Mouse (Mus musculus): ENCODE data around the gene Chsy1. TPM values are rescaled to one million over a fixed set of nuclear protein-coding genes. Genes with fewer than 3 reads are reported as not detected.

The Chsy1 gene
- polyA plus RNA-seq, 1 experiment from 2014 or later, result 22.5 TPM

DNA sequence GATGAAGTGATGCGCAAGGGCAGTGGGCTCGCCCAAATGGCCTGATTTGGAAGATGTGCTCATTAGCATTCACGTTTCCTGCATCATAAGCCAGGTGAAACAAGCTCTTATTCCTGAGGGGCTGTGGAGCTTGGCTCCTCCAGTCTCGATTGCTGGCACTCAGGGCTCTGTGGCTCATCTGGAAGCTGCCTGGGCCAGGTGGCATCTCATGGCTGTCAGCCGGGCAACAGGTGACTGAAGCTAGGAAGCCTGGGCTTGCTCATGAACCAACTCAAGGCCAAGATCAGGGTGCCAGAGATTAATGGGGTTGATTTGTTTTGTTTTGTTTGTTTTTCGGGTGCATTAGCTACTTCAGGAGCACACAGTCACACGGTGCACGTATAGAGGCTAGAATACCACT, 16.7 kb upstream of the Chsy1 start:
- H3K4me1 ChIP-seq (ENCODE audit: insufficient read depth, low read depth, low read length), result no peaks in the 10 kb centered on the region
- H3K9me3 ChIP-seq (ENCODE audit: low read length), result no peaks in the 10 kb centered on the region
- DNase-seq (ENCODE audit: low spot score), result no peak
- no peak for ATAC-seq
- no peak overlapping the region for H3K4me2 ChIP-seq (replicated peaks; ENCODE audit: low read depth, low read length)
- no peak overlapping the region for H3K9ac ChIP-seq (replicated peaks; ENCODE audit: low read depth)
- 87% methylated on average over 8 of the region's 8 CpGs for WGBS
- H3K27ac ChIP-seq (ENCODE audit: low read length), result no peak overlapping the region
- no peak for TF ChIP-seq CTCF (IDR thresholded peaks at IDR 0.05)
- TF ChIP-seq EP300 (IDR thresholded peaks at IDR 0.05), result no peak
- no peak overlapping the region for H3K4me3 ChIP-seq (ENCODE audit: low read depth, low read length)
- H3K27me3 ChIP-seq (replicated peaks; ENCODE audit: insufficient read depth, low read length), result no peaks in the 10 kb centered on the region
- peaks cover 30% of the 10 kb centered on the region for H3K36me3 ChIP-seq (ENCODE audit: insufficient read depth, low read length)

DNA sequence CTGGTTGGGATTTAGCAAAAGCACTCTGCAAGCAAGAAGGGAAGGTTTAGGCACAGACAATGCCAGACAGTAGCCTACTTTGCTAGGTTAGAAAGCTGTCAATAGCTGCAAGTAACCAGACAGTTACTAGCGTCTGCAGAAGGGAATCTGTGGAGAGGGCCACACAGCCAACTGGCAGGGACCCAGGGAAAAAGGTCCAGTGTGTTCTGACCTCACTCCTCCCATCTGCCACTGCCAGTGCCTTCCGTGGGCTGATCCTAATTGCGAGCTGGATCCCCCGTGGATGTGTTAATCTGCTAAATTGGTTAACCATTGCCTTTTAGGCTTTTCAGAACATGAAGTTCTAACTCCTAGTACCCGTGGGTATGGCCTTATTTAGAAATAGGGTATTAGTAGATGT, 15.2 kb upstream of the Chsy1 start:
- ATAC-seq, result no peak

DNA sequence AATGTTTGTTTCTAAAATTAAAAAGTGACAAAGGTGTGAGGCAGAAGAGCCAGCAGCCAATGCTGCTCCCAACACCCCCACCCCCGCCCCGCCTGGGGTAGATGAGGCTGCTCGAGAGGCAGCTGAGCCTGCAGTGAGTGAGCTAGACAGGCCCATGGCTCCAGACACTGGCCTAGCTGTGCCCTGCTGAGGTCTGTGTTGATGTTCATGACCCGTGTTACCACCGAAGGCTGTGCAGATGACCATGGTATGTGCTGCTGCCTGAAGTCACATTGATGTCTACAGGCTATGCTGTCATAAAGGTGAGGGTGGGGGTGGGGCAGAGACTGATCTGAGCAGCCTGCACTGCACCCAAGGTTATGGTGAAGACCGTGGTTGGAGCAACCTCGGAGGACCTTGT, 10.5 kb upstream of the Chsy1 start:
- no peak overlapping the region for H3K9ac ChIP-seq (replicated peaks; ENCODE audit: low read depth)
- no peak overlapping the region for H3K4me2 ChIP-seq (replicated peaks; ENCODE audit: low read depth, low read length)
- no peak for TF ChIP-seq CTCF (IDR thresholded peaks at IDR 0.05)
- no peak for TF ChIP-seq EP300 (IDR thresholded peaks at IDR 0.05)
- no peak overlapping the region for H3K4me3 ChIP-seq (ENCODE audit: low read depth, low read length)
- no peaks in the 10 kb centered on the region for H3K27me3 ChIP-seq (replicated peaks; ENCODE audit: insufficient read depth, low read length)
- H3K27ac ChIP-seq (ENCODE audit: low read length), result no peak overlapping the region
- H3K36me3 ChIP-seq (ENCODE audit: insufficient read depth, low read length), result no peaks in the 10 kb centered on the region
- no peak for DNase-seq (ENCODE audit: low spot score)
- H3K9me3 ChIP-seq (ENCODE audit: low read length), result no peaks in the 10 kb centered on the region
- no peak for ATAC-seq
- H3K4me1 ChIP-seq (ENCODE audit: insufficient read depth, low read depth, low read length), result no peaks in the 10 kb centered on the region
- 82% methylated on average over 7 of the region's 7 CpGs for WGBS

More for the DNA sequence above, 15.2 kb upstream of the Chsy1 start:
- DNase-seq (ENCODE audit: low spot score), result no peak
- Histone ChIP-seq H3K36me3 (ENCODE audit: insufficient read depth, low read length) (peaks cover 16% of the 10 kb centered on the region), H3K4me2 (replicated peaks; ENCODE audit: low read depth, low read length) (no peak overlapping the region), H3K4me1 (ENCODE audit: insufficient read depth, low read depth, low read length) (no peaks in the 10 kb centered on the region), H3K9ac (replicated peaks; ENCODE audit: low read depth) (no peak overlapping the region), H3K4me3 (ENCODE audit: low read depth, low read length) (no peak overlapping the region), H3K9me3 (ENCODE audit: low read length) (no peaks in the 10 kb centered on the region), H3K27ac (ENCODE audit: low read length) (no peak overlapping the region), H3K27me3 (replicated peaks; ENCODE audit: insufficient read depth, low read length) (no peaks in the 10 kb centered on the region)
- 71% methylated on average over 5 of the region's 5 CpGs for WGBS
- TF ChIP-seq CTCF (IDR thresholded peaks at IDR 0.05) (no peak), EP300 (IDR thresholded peaks at IDR 0.05) (no peak)

DNA sequence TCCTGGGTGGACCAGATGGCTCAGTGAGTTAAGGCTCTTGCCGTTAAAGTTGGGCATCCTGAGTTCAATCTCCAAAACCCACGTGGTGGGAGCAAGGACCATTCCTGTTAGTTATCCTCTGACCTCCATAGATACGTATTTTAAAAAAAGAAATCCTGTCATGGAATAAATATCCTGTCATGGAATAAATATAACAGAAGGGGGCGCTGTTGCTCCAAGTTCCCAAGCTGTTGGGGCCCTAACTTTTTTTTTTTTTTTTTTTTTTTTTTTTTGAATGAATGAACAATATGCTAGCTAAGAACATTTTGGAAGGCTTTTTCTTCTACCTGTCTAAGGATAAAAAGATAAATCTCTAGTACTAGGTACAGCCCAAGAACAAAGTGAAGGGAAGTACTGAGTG, 7.4 kb upstream of the Chsy1 start:
- H3K4me1 ChIP-seq (ENCODE audit: insufficient read depth, low read depth, low read length), result peaks cover 12% of the 10 kb centered on the region; the same call in 1 of the 2 replicates
- H3K27ac ChIP-seq (ENCODE audit: low read length), result no peak overlapping the region
- WGBS, result 3% methylated on average over 4 of the region's 4 CpGs
- ATAC-seq, result no peak
- H3K4me2 ChIP-seq (replicated peaks; ENCODE audit: low read depth, low read length), result no peak overlapping the region
- no peaks in the 10 kb centered on the region for H3K27me3 ChIP-seq (replicated peaks; ENCODE audit: insufficient read depth, low read length)
- 0 out of 2 replicates have a peak, but pooled peaks have one; percentile 25 for TF ChIP-seq EP300 (IDR thresholded peaks at IDR 0.05)
- peak; percentile 77 for TF ChIP-seq CTCF (IDR thresholded peaks at IDR 0.05)
- H3K9ac ChIP-seq (replicated peaks; ENCODE audit: low read depth), result no peak overlapping the region
- H3K4me3 ChIP-seq (ENCODE audit: low read depth, low read length), result no peak overlapping the region
- H3K9me3 ChIP-seq (ENCODE audit: low read length), result no peaks in the 10 kb centered on the region
- peak; percentile 77 for DNase-seq (ENCODE audit: low spot score)
- no peaks in the 10 kb centered on the region for H3K36me3 ChIP-seq (ENCODE audit: insufficient read depth, low read length)

DNA sequence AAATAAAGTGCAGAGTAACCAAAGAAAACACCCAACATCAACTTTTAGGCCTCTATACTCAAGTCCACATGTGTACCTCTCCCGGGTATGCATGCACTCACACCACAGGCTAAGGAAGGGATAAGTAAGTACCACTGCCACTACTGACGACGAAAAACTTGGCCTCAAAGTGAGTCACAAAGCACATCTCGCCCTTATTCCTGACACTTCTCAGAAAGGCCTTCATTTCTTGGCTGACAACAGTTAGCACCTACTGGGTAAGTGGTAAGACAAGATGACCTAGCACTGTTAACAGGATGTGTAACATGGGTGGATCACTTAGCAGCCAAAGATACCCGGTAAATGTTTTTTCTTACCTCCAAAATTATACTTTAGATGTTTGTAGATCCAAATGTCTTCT, 4.8 kb upstream of the Chsy1 start:
- Histone ChIP-seq H3K27me3 (replicated peaks; ENCODE audit: insufficient read depth, low read length) (no peaks in the 10 kb centered on the region), H3K9ac (replicated peaks; ENCODE audit: low read depth) (no peak overlapping the region), H3K27ac (ENCODE audit: low read length) (no peak overlapping the region), H3K4me1 (ENCODE audit: insufficient read depth, low read depth, low read length) (peaks cover 13% of the 10 kb centered on the region; the same call in 1 of the 2 replicates), H3K9me3 (ENCODE audit: low read length) (no peaks in the 10 kb centered on the region), H3K4me3 (ENCODE audit: low read depth, low read length) (no peak overlapping the region), H3K36me3 (ENCODE audit: insufficient read depth, low read length) (no peaks in the 10 kb centered on the region), H3K4me2 (replicated peaks; ENCODE audit: low read depth, low read length) (no peak overlapping the region)
- no peak for ATAC-seq
- no peak for DNase-seq (ENCODE audit: low spot score)
- WGBS, result 86% methylated on average over 5 of the region's 5 CpGs
- TF ChIP-seq EP300 (IDR thresholded peaks at IDR 0.05), result no peak
- TF ChIP-seq CTCF (IDR thresholded peaks at IDR 0.05), result no peak

DNA sequence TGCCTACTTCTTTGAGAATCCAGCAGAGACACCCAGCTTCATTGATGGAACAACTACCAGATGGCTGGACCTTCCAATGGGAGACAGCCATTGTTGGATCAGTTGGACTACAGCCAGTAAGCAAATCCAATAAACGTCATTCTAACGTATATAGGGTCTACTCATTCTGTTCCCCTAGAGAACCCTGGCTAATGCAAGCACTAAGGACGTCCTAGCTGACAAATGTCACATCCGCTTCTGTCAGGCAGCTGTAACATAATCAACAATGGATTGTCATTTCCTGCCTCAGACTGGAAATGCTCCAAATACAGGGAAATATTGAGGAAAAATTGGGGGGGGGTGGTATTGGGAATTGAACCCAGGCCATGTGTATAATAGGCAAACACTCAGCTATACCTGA, 3.5 kb upstream of the Chsy1 start:
- no peak for ATAC-seq
- Histone ChIP-seq H3K4me2 (replicated peaks; ENCODE audit: low read depth, low read length) (no peak overlapping the region), H3K4me1 (ENCODE audit: insufficient read depth, low read depth, low read length) (peaks cover 13% of the 10 kb centered on the region; the same call in 1 of the 2 replicates), H3K36me3 (ENCODE audit: insufficient read depth, low read length) (no peaks in the 10 kb centered on the region), H3K9me3 (ENCODE audit: low read length) (no peaks in the 10 kb centered on the region), H3K27ac (ENCODE audit: low read length) (no peak overlapping the region), H3K9ac (replicated peaks; ENCODE audit: low read depth) (no peak overlapping the region), H3K27me3 (replicated peaks; ENCODE audit: insufficient read depth, low read length) (no peaks in the 10 kb centered on the region), H3K4me3 (ENCODE audit: low read depth, low read length) (no peak overlapping the region)
- no peak for TF ChIP-seq CTCF (IDR thresholded peaks at IDR 0.05)
- TF ChIP-seq EP300 (IDR thresholded peaks at IDR 0.05), result no peak
- 21% methylated on average over 4 of the region's 4 CpGs for WGBS
- peak; percentile 60 for DNase-seq (ENCODE audit: low spot score)

DNA sequence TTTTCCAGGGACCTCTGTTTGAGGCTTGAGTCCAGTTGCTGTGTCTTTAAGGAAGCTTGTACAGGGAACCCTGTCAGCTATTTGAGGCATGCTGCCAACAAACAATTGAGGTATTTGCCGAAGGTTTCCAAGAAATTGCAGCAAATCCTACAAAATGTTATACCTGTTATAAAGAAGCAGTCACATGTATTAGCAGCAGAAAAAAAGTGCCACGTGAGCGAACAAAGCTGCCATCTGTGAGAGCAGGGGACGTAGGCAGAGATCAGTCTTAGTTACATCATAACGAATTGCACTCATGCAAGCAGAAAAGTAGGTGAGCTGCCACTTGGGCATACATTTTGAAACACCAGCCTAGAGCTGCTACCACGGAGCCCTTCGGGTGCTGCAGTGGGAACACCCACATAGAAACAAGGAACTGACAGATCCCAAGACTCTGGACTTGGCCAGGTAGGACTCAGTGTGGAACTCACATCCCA, 2.7 kb upstream of the Chsy1 start:
- DNase-seq (ENCODE audit: low spot score) (peak; percentile 81), ATAC-seq (peak; percentile 26)
- WGBS, result 34% methylated on average over 7 of the region's 7 CpGs
- Histone ChIP-seq H3K4me2 (replicated peaks; ENCODE audit: low read depth, low read length) (peak overlapping the region; percentile 14; the same call in 1 of the 2 replicates), H3K4me1 (ENCODE audit: insufficient read depth, low read depth, low read length) (peaks cover 13% of the 10 kb centered on the region; the same call in 1 of the 2 replicates), H3K4me3 (ENCODE audit: low read depth, low read length) (no peak overlapping the region), H3K27me3 (replicated peaks; ENCODE audit: insufficient read depth, low read length) (no peaks in the 10 kb centered on the region), H3K36me3 (ENCODE audit: insufficient read depth, low read length) (no peaks in the 10 kb centered on the region), H3K27ac (ENCODE audit: low read length) (peak overlapping the region; percentile 52), H3K9ac (replicated peaks; ENCODE audit: low read depth) (no peak overlapping the region), H3K9me3 (ENCODE audit: low read length) (no peaks in the 10 kb centered on the region)
- no peak; the same call in 1 of the 2 replicates for TF ChIP-seq EP300 (IDR thresholded peaks at IDR 0.05)
